Mouse (Mus musculus): ENCODE data around the gene Skiv2l. TPM values are rescaled to one million over a fixed set of nuclear protein-coding genes. Genes with fewer than 3 reads are reported as not detected.
A peak's percentile ranks its signal among the peaks of the same experiment; 100 is the strongest.

Skiv2l gene
- polyA plus RNA-seq, 1 experiment from 2014 or later, result 37.3 TPM

DNA sequence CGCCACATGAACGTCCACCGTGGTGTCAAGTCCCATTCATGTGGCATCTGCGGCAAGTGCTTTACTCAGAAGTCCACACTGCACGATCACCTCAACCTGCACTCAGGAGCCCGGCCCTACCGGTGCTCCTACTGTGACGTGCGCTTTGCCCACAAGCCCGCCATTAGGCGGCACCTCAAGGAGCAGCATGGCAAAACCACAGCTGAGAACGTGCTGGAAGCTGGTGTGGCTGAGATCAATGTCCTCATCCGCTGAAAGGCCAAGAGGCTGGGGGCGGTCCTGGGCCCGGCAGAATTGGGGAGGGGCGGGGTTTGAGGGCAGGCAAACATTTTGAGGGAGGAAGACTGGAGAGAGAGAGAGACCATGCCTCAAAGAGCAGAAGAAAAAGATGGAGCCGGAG is 46.4 kb upstream of the Skiv2l start:
- H3K4me3 ChIP-seq (replicated peaks; ENCODE audit: low read depth, low read length), result no peak overlapping the region
- no peaks in the 10 kb centered on the region for H3K9me3 ChIP-seq (replicated peaks; ENCODE audit: low read length)
- no peaks in the 10 kb centered on the region for H3K27me3 ChIP-seq (ENCODE audit: insufficient read depth, low read length)
- ATAC-seq (replicated peaks; ENCODE audit: low FRiP score, low read depth) (no peak), DNase-seq (ENCODE audit: low spot score) (no peak)
- H3K36me3 ChIP-seq (ENCODE audit: insufficient read depth, low read length), result peaks cover 6% of the 10 kb centered on the region; the same call in 1 of the 2 replicates
- no peak overlapping the region for H3K4me2 ChIP-seq (ENCODE audit: low read length)
- H3K4me1 ChIP-seq (replicated peaks; ENCODE audit: insufficient read depth, low read length), result peaks cover 14% of the 10 kb centered on the region
- no peak for TF ChIP-seq CTCF (IDR thresholded peaks at IDR 0.05; ENCODE audit: low read depth)
- H3K9ac ChIP-seq (ENCODE audit: low read depth, low read length), result no peak overlapping the region
- H3K27ac ChIP-seq, result no peak overlapping the region; the same call in 1 of the 2 replicates
- 82% methylated on average over 17 of the region's 17 CpGs for WGBS

DNA sequence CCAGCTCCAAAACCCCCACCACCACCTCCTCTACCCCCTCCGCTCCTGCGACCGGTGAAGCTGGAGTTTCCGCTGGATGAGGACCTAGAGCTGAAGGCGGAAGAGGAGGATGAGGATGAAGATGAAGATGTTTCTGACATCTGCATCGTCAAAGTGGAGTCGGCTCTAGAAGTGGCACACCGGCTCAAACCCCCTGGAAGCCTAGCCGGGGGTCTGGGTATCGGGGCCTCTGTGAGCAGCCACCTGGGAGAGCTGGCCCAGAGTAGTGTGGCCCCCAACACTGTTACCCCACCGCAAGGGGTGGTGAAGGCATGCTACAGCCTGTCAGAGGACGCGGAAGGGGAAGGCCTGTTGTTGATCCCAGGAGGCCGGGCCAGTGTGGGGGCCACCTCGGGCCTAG is 45.7 kb upstream of the Skiv2l start:
- peak overlapping the region; percentile 93; the same call in 1 of the 2 replicates for H3K27ac ChIP-seq
- no peaks in the 10 kb centered on the region for H3K9me3 ChIP-seq (replicated peaks; ENCODE audit: low read length)
- H3K27me3 ChIP-seq (ENCODE audit: insufficient read depth, low read length), result no peaks in the 10 kb centered on the region
- TF ChIP-seq CTCF (IDR thresholded peaks at IDR 0.05; ENCODE audit: low read depth), result no peak
- peak overlapping the region; percentile 99 for H3K4me2 ChIP-seq (ENCODE audit: low read length)
- no peak overlapping the region for H3K9ac ChIP-seq (ENCODE audit: low read depth, low read length)
- whole genome bisulfite sequencing, result 92% methylated on average over 15 of the region's 15 CpGs
- DNase-seq (ENCODE audit: low spot score) (no peak), ATAC-seq (replicated peaks; ENCODE audit: low FRiP score, low read depth) (no peak)
- H3K4me3 ChIP-seq (replicated peaks; ENCODE audit: low read depth, low read length), result peak overlapping the region; percentile 88; the same call in 1 of the 2 replicates
- H3K36me3 ChIP-seq (ENCODE audit: insufficient read depth, low read length), result 0 out of 2 replicates have a peak, but pooled peaks cover 5% of the 10 kb centered on the region
- H3K4me1 ChIP-seq (replicated peaks; ENCODE audit: insufficient read depth, low read length), result peaks cover 14% of the 10 kb centered on the region

GRCm38 (mm10) chr17:34894801-34895530 is 45.0 kb upstream of the Skiv2l start:
- TF ChIP-seq CTCF (IDR thresholded peaks at IDR 0.05; ENCODE audit: low read depth), result no peak
- ATAC-seq (replicated peaks; ENCODE audit: low FRiP score, low read depth) (peak; percentile 12), DNase-seq (ENCODE audit: low spot score) (peak; percentile 54)
- peaks cover 14% of the 10 kb centered on the region for H3K4me1 ChIP-seq (replicated peaks; ENCODE audit: insufficient read depth, low read length)
- no peaks in the 10 kb centered on the region for H3K27me3 ChIP-seq (ENCODE audit: insufficient read depth, low read length)
- H3K9ac ChIP-seq (ENCODE audit: low read depth, low read length), result peak overlapping the region; percentile 84
- no peaks in the 10 kb centered on the region for H3K9me3 ChIP-seq (replicated peaks; ENCODE audit: low read length)
- peak overlapping the region; percentile 99 for H3K4me2 ChIP-seq (ENCODE audit: low read length)
- peak overlapping the region; percentile 88 for H3K4me3 ChIP-seq (replicated peaks; ENCODE audit: low read depth, low read length)
- peak overlapping the region; percentile 93 for H3K27ac ChIP-seq
- 0 out of 2 replicates have a peak, but pooled peaks cover 5% of the 10 kb centered on the region for H3K36me3 ChIP-seq (ENCODE audit: insufficient read depth, low read length)
- WGBS, result 6% methylated on average over 46 of the region's 51 CpGs

DNA sequence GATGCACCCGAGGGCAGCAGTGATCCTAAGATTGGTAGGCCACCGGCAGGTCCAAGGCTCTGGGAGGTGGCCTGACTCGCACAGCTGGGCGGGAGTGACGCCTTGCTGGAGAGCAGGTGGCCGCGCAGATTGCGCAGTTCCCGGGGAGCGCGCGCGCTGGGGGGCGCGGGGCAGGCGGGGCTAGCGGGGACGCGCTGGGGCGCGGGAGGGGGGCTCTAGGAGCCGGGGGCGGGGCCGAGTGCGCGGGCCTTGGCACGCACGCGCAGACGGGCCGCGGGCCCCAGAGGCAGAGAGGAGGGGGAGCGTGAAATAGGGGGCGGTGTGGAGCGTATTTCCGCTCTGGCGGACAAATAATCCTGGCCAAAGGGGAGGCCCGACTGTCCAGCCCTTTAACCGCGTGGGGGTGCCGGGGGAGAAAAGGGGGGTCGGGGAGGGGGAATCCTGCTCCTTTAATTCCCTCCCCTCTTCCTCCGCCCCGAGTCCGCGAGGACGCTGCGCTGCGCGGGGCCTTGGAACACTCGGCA is 44.1 kb upstream of the Skiv2l start:
- H3K27me3 ChIP-seq (ENCODE audit: insufficient read depth, low read length), result no peaks in the 10 kb centered on the region
- WGBS, result under 1% methylated on average over 34 of the region's 51 CpGs
- TF ChIP-seq CTCF (IDR thresholded peaks at IDR 0.05; ENCODE audit: low read depth), result peak; percentile 34; the same call in 1 of the 2 replicates
- peak overlapping the region; percentile 93 for H3K27ac ChIP-seq
- 0 out of 2 replicates have a peak, but pooled peaks cover 5% of the 10 kb centered on the region for H3K36me3 ChIP-seq (ENCODE audit: insufficient read depth, low read length)
- H3K4me3 ChIP-seq (replicated peaks; ENCODE audit: low read depth, low read length), result peak overlapping the region; percentile 88
- no peaks in the 10 kb centered on the region for H3K9me3 ChIP-seq (replicated peaks; ENCODE audit: low read length)
- ATAC-seq (replicated peaks; ENCODE audit: low FRiP score, low read depth) (peak; percentile 87), DNase-seq (ENCODE audit: low spot score) (peak; percentile 97)
- H3K4me1 ChIP-seq (replicated peaks; ENCODE audit: insufficient read depth, low read length), result peaks cover 14% of the 10 kb centered on the region
- peak overlapping the region; percentile 84 for H3K9ac ChIP-seq (ENCODE audit: low read depth, low read length)
- peak overlapping the region; percentile 99 for H3K4me2 ChIP-seq (ENCODE audit: low read length)

DNA sequence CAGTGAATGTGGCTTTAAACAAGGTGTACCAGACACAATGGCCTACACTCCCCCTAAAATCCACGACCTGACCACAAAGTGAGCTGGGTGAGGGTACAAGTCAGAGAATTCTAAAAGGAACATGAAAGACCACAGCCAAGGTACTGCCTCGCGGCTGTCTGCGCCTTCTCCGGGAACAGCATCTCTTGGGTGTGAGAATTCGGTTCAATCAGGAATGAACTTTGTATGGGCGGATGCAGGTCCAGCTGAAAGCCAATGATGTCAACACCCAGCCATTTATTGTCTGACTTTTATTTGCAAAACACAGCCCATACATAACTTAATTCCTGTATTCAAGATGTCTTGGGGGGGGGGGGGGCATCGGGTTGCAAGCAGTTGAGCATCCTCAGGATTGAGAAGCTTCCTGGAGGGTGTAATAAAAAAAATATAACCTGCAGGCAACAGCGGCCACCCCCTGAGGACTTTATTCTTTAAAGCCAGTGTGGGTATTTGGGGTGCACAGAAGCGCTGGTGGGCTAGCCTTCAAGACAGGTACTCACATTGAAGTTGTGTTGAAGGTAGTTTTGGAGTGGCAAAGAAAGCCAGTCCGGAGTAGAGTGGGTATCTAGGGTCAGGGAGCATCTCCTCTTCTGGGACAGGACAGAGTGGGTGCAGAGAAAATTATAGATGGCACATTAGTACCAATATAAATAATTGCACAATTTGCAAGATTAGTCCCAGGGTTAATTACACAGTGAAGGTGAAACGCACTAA is 43.2 kb upstream of the Skiv2l start:
- no peak for ATAC-seq (replicated peaks; ENCODE audit: low FRiP score, low read depth)
- WGBS, result 75% methylated on average over 12 of the region's 12 CpGs
- peak overlapping the region; percentile 84; the same call in 1 of the 2 replicates for H3K9ac ChIP-seq (ENCODE audit: low read depth, low read length)

GRCm38 (mm10) chr17:34891377-34891776 is 41.4 kb upstream of the Skiv2l start:
- no peak for ATAC-seq (replicated peaks; ENCODE audit: low FRiP score, low read depth)
- H3K4me2 ChIP-seq (ENCODE audit: low read length), result no peak overlapping the region
- H3K9me3 ChIP-seq (replicated peaks; ENCODE audit: low read length), result no peaks in the 10 kb centered on the region
- H3K27me3 ChIP-seq (ENCODE audit: insufficient read depth, low read length), result no peaks in the 10 kb centered on the region
- WGBS, result 94% methylated on average over 2 of the region's 2 CpGs
- no peak overlapping the region for H3K4me3 ChIP-seq (replicated peaks; ENCODE audit: low read depth, low read length)
- H3K4me1 ChIP-seq (replicated peaks; ENCODE audit: insufficient read depth, low read length), result peaks cover 9% of the 10 kb centered on the region; the same call in 1 of the 2 replicates
- no peak for DNase-seq (ENCODE audit: low spot score)
- peak; percentile 21; the same call in 1 of the 2 replicates for TF ChIP-seq CTCF (IDR thresholded peaks at IDR 0.05; ENCODE audit: low read depth)
- H3K9ac ChIP-seq (ENCODE audit: low read depth, low read length), result no peak overlapping the region
- H3K27ac ChIP-seq, result no peak overlapping the region
- 0 out of 2 replicates have a peak, but pooled peaks cover 3% of the 10 kb centered on the region for H3K36me3 ChIP-seq (ENCODE audit: insufficient read depth, low read length)

More for the DNA sequence above, 43.2 kb upstream of the Skiv2l start:
- DNase-seq (ENCODE audit: low spot score), result no peak
- peak overlapping the region; percentile 99 for H3K4me2 ChIP-seq (ENCODE audit: low read length)
- no peak for TF ChIP-seq CTCF (IDR thresholded peaks at IDR 0.05; ENCODE audit: low read depth)
- peak overlapping the region; percentile 88 for H3K4me3 ChIP-seq (replicated peaks; ENCODE audit: low read depth, low read length)
- 0 out of 2 replicates have a peak, but pooled peaks cover 5% of the 10 kb centered on the region for H3K36me3 ChIP-seq (ENCODE audit: insufficient read depth, low read length)
- H3K27ac ChIP-seq, result peak overlapping the region; percentile 93
- no peaks in the 10 kb centered on the region for H3K9me3 ChIP-seq (replicated peaks; ENCODE audit: low read length)
- peaks cover 14% of the 10 kb centered on the region for H3K4me1 ChIP-seq (replicated peaks; ENCODE audit: insufficient read depth, low read length)
- no peaks in the 10 kb centered on the region for H3K27me3 ChIP-seq (ENCODE audit: insufficient read depth, low read length)
